Mouse (Mus musculus) Muller cell, postnatal 12 days (primary cell): Measurements from ENCODE around the gene Iqcf1.
"Not testable (repeated sequence)": the region's sequence is repeated elsewhere in the genome, so short reads cannot be mapped to it uniquely, and the experiment has no call there.

Experiments used
- DNase-seq: peaks from one replicate; pipeline ENCODE4 v3.0.0-alpha.2; 2015; ENCODE audit errors: inconsistent ontology term

Iqcf1 gene

GRCm38 (mm10) chr9:106482578-106483115, 17.1 kb upstream of the Iqcf1 start:
- DNase-seq: no peak

GRCm38 (mm10) chr9:106483136-106483535, 16.6 kb upstream of the Iqcf1 start:
- no peak for DNase-seq

- DNase-seq: no peak
These were observed 16.2 kb upstream of the Iqcf1 start for GRCm38 (mm10) chr9:106483606-106484005.

GRCm38 (mm10) chr9:106485076-106485475, 14.7 kb upstream of the Iqcf1 start:
- DNase-seq: no peak

- not testable (repeated sequence) for DNase-seq
These were observed 12.2 kb upstream of the Iqcf1 start for GRCm38 (mm10) chr9:106487602-106488001.

- no peak for DNase-seq
These were observed 2.1 kb downstream of the Iqcf1 start for GRCm38 (mm10) chr9:106501846-106502245.

GRCm38 (mm10) chr9:106504246-106504645, 4.5 kb downstream of the Iqcf1 start:
- DNase-seq: no peak

GRCm38 (mm10) chr9:106509356-106509755, 9.6 kb downstream of the Iqcf1 start:
- no peak for DNase-seq

GRCm38 (mm10) chr9:106512729-106513450, 13.1 kb downstream of the Iqcf1 start:
- DNase-seq: no peak

- no peak for DNase-seq
These were observed 13.8 kb downstream of the Iqcf1 start for GRCm38 (mm10) chr9:106513566-106513965.

GRCm38 (mm10) chr9:106514273-106514672, 14.5 kb downstream of the Iqcf1 start, which contains the start of gene Iqcf5:
Gene Iqcf5, plus strand, starts transcription at chr9:106514573.
- no peak for DNase-seq

GRCm38 (mm10) chr9:106519433-106519832, 19.7 kb downstream of the Iqcf1 start:
- DNase-seq: no peak

GRCm38 (mm10) chr9:106519909-106520308, 20.1 kb downstream of the Iqcf1 start:
- DNase-seq: no peak

- peak; percentile 19 for DNase-seq
These were observed 32.1 kb downstream of the Iqcf1 start for GRCm38 (mm10) chr9:106531833-106532232.

GRCm38 (mm10) chr9:106534296-106534695, 34.5 kb downstream of the Iqcf1 start:
- no peak for DNase-seq

- no peak for DNase-seq
These were observed 35.2 kb downstream of the Iqcf1 start for GRCm38 (mm10) chr9:106534975-106535374.
